Mouse (Mus musculus) adrenal gland, postnatal 10 days (tissue): ENCODE data around the gene Sept12. TPM values are rescaled to one million over a fixed set of nuclear protein-coding genes. Genes with fewer than 3 reads are reported as not detected.

Experiments
- DNase-seq: peaks from one replicate; pipeline ENCODE4 v3.0.0; 2021; ENCODE audit warnings: mixed read lengths
- total RNA-seq, 2 experiments: library from RNA; stranded (reverse); gene quantifications; 2 replicates each; pipeline ENCODE4 v1.2.3; 2021

The Sept12 gene
- total RNA-seq, 2 experiments from 2014 or later: not detected

GRCm38 (mm10) chr16:4937351-4938190, 60.1 kb downstream of the Sept12 start:
- no peak for DNase-seq

Other genes with a start within 250 kb of the Sept12 start
- gene Cdip1, start 207.6 kb downstream of the Sept12 start, total RNA-seq: 100 to 1,000 TPM; 126 to 148 TPM
- not detected for gene 4930562C15Rik, start 162.4 kb downstream of the Sept12 start, total RNA-seq
- 10 to 100 TPM; 29.2 to 31.3 TPM for gene Ubald1, start 117.5 kb downstream of the Sept12 start, total RNA-seq
- 100 to 1,000 TPM in 1 of 2 experiments, 10 to 100 TPM in 1; 88.0 to 106 TPM for gene Mgrn1, start 111.6 kb downstream of the Sept12 start, total RNA-seq
- 10 to 100 TPM; 63.3 to 79.9 TPM for gene Nudt16l1, start 59.1 kb downstream of the Sept12 start, total RNA-seq
- gene Anks3, start 33.6 kb downstream of the Sept12 start, total RNA-seq: 10 to 100 TPM; 30.3 to 41.9 TPM
- 1 to 10 TPM in 1 of 2 experiments, not detected in 1; 1.4 TPM for gene Smim22, start 9.4 kb upstream of the Sept12 start, total RNA-seq
- gene Rogdi, start 15.7 kb upstream of the Sept12 start, total RNA-seq: 10 to 100 TPM; 33.0 to 43.7 TPM
- 10 to 100 TPM; 80.1 to 82.7 TPM for gene Glyr1, start 52.0 kb upstream of the Sept12 start, total RNA-seq
- 10 to 100 TPM; 33.8 to 37.1 TPM for gene Ubn1, start 52.2 kb upstream of the Sept12 start, total RNA-seq
- 1 to 10 TPM; 2.0 to 2.3 TPM for gene Ppl, start 134.6 kb upstream of the Sept12 start, total RNA-seq
- gene Sec14l5, start 149.3 kb upstream of the Sept12 start, total RNA-seq: under 1 TPM; 0.39 to 0.76 TPM
- 10 to 100 TPM; 19.3 to 20.2 TPM for gene Nagpa, start 206.2 kb upstream of the Sept12 start, total RNA-seq
- gene AU021092, start 224.4 kb upstream of the Sept12 start, total RNA-seq: 10 to 100 TPM; 13.5 to 14.8 TPM
- 10 to 100 TPM; 28.1 to 28.7 TPM for gene Alg1, start 235.8 kb upstream of the Sept12 start, total RNA-seq